Mouse (Mus musculus) WW6 (cell line): Measurements from ENCODE around the gene Rapgef3.

ENCODE experiments used
- DNase-seq: peaks from one replicate; pipeline ENCODE4 v3.0.0-alpha.2; 2013; ENCODE audit warnings: low read depth, low spot score

Gene Rapgef3

GRCm38 (mm10) chr15:97767280-97768186 is at the start of gene Rapgef3:
TSS of gene Rapgef3 (minus strand) at chr15:97767972.
- DNase-seq: no peak

GRCm38 (mm10) chr15:97816199-97816994 is 48.6 kb upstream of the Rapgef3 start:
- DNase-seq: no peak

DNA sequence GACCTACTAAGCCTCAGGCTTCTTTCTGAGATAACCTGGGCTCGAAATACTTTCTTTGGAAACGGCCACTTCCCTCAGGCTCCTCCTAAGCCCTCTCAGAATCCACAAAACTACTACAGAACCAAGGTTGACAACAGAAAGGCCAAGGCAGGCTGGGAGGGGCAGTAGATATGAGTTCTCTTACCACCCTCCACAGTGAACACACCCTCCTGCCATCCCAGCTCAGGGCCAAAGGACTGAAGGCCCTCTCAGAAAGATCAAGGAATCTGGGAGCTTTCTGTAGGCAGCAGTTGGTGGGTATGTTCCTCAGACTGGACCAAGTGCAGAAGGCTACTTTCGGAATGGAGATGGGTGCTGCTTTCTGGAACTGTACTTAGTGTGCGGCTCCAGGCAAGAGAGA is 47.5 kb upstream of the Rapgef3 start:
- no peak for DNase-seq

- no peak for DNase-seq
Observed at GRCm38 (mm10) chr15:97814703-97815102, 46.9 kb upstream of the Rapgef3 start.

- DNase-seq: no peak
Observed at GRCm38 (mm10) chr15:97813452-97814204, 45.9 kb upstream of the Rapgef3 start.

DNA sequence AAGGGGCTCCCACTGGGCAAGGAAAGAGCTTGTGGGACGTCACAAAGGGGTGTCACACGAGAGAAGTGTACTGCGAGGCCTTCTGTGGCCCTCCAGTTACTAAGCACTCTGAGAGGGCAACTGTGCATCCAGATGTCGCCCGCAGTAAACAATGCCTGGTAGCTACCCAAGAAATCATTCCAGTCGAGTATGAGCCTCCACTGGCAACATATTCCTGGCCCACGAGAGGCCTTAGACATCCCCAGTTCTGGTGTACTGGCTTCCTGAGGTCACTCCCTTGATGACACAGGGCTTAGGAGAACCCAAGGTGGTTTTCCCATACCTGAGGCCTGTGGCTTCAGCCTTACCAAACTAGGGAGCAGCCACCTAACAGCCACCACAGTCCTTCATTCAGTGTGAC is 45.1 kb upstream of the Rapgef3 start:
- no peak for DNase-seq

DNA sequence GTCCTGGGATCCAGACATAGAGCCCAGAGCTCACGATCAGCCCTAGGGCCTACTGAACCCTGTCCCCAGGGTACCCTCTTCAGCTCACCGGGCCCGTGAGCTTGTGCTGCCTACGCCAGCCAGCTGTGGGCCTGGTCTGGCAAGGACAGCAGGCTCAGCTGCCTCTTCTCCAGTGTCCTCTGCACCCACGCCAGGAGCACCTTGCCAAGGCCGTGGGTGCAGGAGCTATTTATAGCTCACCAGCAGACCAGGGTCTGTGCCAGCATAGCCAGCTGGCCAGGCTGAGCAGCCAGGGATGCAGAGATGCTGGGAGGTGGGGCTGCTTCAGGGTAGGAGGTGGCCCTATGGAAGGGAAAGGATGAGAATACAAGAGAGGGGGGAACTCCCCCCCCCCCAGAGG is 44.4 kb upstream of the Rapgef3 start:
- no peak for DNase-seq

- DNase-seq: no peak
Observed at GRCm38 (mm10) chr15:97811307-97811706, 43.5 kb upstream of the Rapgef3 start.

- DNase-seq: no peak
Observed at GRCm38 (mm10) chr15:97810399-97810798, 42.6 kb upstream of the Rapgef3 start.

GRCm38 (mm10) chr15:97809942-97810341 is 42.2 kb upstream of the Rapgef3 start:
- no peak for DNase-seq

DNA sequence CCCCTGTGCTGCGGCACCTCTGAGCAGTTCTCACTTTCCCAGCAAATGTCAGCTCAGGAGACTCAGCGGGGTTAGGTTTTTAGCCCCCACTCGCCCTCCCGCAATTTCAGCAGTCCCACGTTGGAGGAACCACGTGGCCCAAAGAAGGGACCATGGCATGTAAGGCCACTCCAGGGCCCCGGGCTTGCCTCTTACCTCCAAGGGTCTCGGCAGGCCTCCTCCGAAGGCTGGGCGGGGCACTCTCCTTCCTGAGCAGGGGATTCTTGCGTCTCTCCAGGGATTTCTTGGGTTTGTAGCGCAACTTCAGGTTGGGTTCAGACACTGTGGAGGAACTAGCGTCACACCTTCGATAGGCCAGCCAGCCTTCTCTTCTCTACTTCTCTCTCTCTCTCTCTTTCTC is 41.4 kb upstream of the Rapgef3 start:
- DNase-seq: no peak

- no peak for DNase-seq
Observed at GRCm38 (mm10) chr15:97808532-97808931, 40.8 kb upstream of the Rapgef3 start.

- DNase-seq: no peak
Observed at GRCm38 (mm10) chr15:97807867-97808266, 40.1 kb upstream of the Rapgef3 start.

GRCm38 (mm10) chr15:97802575-97802974 is 34.8 kb upstream of the Rapgef3 start:
- no peak for DNase-seq

- DNase-seq: no peak
Observed at GRCm38 (mm10) chr15:97801811-97802210, 34.0 kb upstream of the Rapgef3 start.

- no peak for DNase-seq
Observed at GRCm38 (mm10) chr15:97800853-97801252, 33.1 kb upstream of the Rapgef3 start.

DNA sequence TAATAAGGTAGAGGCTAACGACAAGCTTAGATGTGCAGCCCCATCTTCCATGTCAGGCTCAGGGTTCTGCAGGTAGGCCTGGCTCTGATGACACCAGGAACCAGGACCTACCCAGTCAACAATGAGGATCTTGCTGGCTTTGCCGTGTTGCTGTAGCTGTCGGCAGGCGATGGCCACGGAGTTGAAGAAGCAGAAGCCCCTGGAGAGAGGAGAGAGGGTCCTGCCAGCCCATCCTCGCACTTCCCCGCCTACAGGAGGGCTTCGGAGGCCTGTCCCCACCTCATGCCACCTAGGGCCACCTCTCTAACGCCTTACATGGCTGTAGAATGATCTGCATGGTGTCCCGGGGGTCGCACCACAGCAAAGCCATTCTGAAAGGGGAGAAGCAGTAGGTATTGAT is 31.7 kb upstream of the Rapgef3 start:
- DNase-seq: no peak

- DNase-seq: no peak
Observed at GRCm38 (mm10) chr15:97798134-97798533, 30.4 kb upstream of the Rapgef3 start.

- DNase-seq: no peak
Observed at GRCm38 (mm10) chr15:97796674-97797310, 29.0 kb upstream of the Rapgef3 start.

- DNase-seq: no peak
Observed at GRCm38 (mm10) chr15:97795559-97796235, 27.9 kb upstream of the Rapgef3 start.

DNA sequence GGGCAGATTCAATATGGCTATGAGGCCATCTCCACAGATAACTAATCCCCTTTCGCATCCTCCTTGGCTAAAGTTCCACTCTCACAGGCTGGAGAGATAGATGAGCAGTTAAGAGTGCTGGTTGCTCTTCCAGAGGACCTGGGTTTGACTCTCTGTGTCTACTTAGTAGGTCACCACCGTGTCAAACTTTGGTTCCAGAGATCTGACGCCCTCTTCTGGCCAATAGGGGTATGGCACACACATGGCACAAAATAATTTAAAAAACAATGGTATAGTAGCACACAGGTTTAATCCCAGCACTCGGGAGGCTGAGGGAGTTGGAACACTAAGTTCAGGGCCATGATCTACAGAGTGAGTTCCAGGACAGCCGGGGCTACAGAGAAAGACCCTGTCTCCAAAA is 26.5 kb upstream of the Rapgef3 start:
- DNase-seq: no peak
